In the genomic region with DNA sequence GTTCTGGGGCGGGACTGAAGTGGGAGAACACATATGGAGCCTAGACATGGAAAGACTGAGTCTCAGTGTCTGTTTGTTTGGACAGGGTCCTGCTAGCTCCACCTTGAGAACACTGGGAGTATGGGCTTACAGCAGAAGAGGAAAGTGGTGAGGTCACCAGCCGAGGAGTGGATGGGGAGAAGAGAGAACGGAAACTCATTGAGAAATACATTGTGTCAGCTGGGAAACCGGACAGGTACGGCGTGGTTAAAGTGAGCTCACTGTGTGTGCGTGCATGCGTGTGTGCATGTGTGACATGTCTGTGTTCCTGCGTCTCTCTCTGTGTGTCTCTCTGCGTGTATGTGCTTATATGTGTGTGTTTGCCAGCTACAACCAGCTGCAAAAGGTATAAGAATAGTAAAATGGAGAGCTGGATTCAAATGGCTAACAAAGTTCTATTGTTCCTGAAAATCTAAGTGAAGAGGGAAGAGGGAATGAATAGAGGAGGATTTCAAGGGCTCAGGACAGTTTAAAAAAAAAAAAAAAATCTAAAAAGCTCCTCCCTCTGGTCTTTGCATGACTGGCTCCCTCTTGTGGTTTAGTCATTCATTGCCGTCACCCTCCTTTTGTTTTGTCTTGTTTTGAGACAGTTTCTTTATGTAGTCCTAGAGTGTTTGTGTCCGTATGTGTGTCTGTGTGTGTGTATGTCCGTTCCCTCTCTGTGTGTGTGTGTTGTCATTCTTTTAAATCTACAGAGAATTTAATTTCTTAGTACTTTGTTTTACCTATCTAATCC, we compare ENCODE assay signal across 8 mouse cellular contexts. TPM values are rescaled to one million over a fixed set of nuclear protein-coding genes. Genes with fewer than 3 reads are reported as not detected.
DNase-seq lines count a peak whose midpoint lies in the region; ATAC-seq and TF ChIP-seq lines count a peak whose summit lies in the region.

No protein-coding gene starts in this region.

- H3K27ac ChIP-seq in kidney, adult 2 months (ENCODE audit: insufficient read depth, low read depth, low read length): peak overlapping the region; percentile 5; the same call in 1 of the 2 replicates

- TF ChIP-seq POLR2A in kidney, adult 2 months (IDR thresholded peaks at IDR 0.05; ENCODE audit: low read depth, low read length): no peak

- H3K4me3 ChIP-seq in kidney, adult 2 months (ENCODE audit: insufficient read depth, low read depth, low read length): no peak overlapping the region

- 55% methylated on average over 13 of the region's 13 CpGs for WGBS in kidney, adult 2 months

- no peaks in the 10 kb centered on the region for H3K36me3 ChIP-seq in kidney, adult 2 months (ENCODE audit: control insufficient read depth, insufficient read depth, low read length)

- peaks cover 26% of the 10 kb centered on the region for H3K4me1 ChIP-seq in kidney, adult 2 months (ENCODE audit: control insufficient read depth, insufficient read depth, low read length)

- DNase-seq in cerebellum, adult 11-12 months: no peak
- DNase-seq in urinary bladder, postnatal 14 days (ENCODE audit: low spot score): peak; percentile 58
- DNase-seq in urinary bladder, postnatal 4 days (ENCODE audit: low spot score in 2 of 2): no peak
- peak; percentile 52 for DNase-seq in embryo, embryonic 11.5 days (ENCODE audit: low read depth, low spot score)
- DNase-seq in kidney, adult 2 months: peak; percentile 76
- peak; percentile 79 for DNase-seq in lung, postnatal 10 days
- peak; percentile 58 for DNase-seq in skeletal muscle tissue, adult 2 months (ENCODE audit: low read depth, low spot score)

- peak; percentile 24; the same call in 1 of the 2 replicates for TF ChIP-seq CTCF in kidney, adult 2 months (conservative IDR thresholded peaks at IDR 0.05; ENCODE audit: insufficient read depth, insufficient read length, low read depth, low read length)

- no peaks in the 10 kb centered on the region for H3K27me3 ChIP-seq in kidney, adult 2 months (replicated peaks; ENCODE audit: control insufficient read depth, insufficient read depth, low read length)

- peak; percentile 40; the same call in 1 of the 2 replicates for ATAC-seq in cerebellum, adult (ENCODE audit: insufficient number of reproducible peaks, low FRiP score, low TSS enrichment)

RNA-seq across cellular contexts. Expression of a gene that starts 52.0 kb away (rescaled TPM):
- polyA plus RNA-seq in kidney, adult 2 months (2012; rRNA removed): 135 and 164 TPM in 2 replicates

Comparison
In these comparisons a context has a peak if more than half of its experiments do, and no peak if none do; other contexts are left out.
1. DNase-seq: peak in urinary bladder, postnatal 14 days (single experiment), embryo, embryonic 11.5 days (single experiment), kidney, adult 2 months (single experiment), lung, postnatal 10 days (single experiment) and skeletal muscle tissue, adult 2 months (single experiment); none in cerebellum, adult 11-12 months (single experiment) and urinary bladder, postnatal 4 days (0 of 2).